Mouse (Mus musculus) adrenal gland, adult 18-20 months (tissue): ENCODE data around the gene Psmb3. TPM values are rescaled to one million over a fixed set of nuclear protein-coding genes. Genes with fewer than 3 reads are reported as not detected.
"Not testable (repeated sequence)": the region's sequence is repeated elsewhere in the genome, so short reads cannot be mapped to it uniquely, and the experiment has no call there.

Experiments
- DNase-seq, 2 experiments: peaks; one replicate each; pipeline ENCODE4 v3.0.0; 2021 to 2022; ENCODE audit warnings: low spot score in 2 of 2
- long read RNA-seq, 2 experiments: library from polyadenylated mRNA; stranded (forward); transcript quantifications; one replicate each; pipeline ENCODE4 v2.0.0; 2021
- total RNA-seq, 2 experiments: library from RNA; stranded (reverse); gene quantifications; 1 replicate in 1 of 2; 2 replicates in 1 of 2; pipeline ENCODE4 v1.2.3; 2021

Gene Psmb3
- 100 to 1,000 TPM; 221 to 238 TPM for total RNA-seq
- long read RNA-seq, experiment 1, transcript Psmb3-201 (6 exons, 766 nt), result major isoform, 43 of 50 reads
- long read RNA-seq, experiment 1, partial matches to known transcripts, result 4 of 50 reads
- long read RNA-seq, experiment 1, other reads (novel, unspliced or antisense), result 2 of 50 reads
- long read RNA-seq, experiment 2, transcript Psmb3-201 (6 exons, 766 nt), result major isoform, 217 of 234 reads
- long read RNA-seq, experiment 2, partial matches to known transcripts, result 11 of 234 reads
- long read RNA-seq, experiment 2, other reads (novel, unspliced or antisense), result 4 of 234 reads

DNA sequence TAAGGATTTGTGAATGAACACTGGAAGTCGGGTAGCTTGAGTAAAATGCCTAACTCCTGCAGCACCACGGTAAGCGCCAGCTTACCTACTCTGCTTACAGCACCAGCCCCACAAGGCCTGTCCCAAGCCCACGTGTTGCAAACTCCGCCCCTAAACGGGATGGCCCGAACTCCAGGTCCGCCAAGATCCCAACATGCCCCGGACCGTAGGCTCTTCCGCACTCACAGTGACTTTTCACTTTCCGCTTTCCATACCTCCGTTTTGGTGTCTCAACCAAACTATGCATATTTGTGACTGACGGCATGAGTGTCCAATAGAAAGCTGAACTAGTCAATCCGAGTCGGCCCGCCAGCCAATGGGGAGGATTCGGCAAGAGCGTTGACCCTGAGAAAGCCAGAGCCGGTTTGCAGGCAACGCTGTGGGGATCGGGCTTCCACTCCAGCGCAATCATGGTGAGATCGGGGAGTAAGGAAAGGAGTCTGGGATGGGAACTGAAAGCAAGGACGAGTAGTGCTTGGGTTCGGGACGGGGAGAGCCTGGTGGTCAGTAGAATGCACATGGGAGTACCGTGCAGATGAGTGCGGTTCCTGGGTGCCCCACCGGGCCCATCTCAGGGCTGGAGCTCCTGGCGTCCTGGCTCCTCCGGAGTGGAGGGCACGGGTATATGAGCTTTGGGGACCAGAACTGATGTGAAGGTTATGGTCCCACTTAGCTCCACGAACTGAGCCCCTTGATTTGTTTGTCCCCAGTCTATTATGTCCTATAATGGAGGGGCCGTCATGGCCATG lies at the start of gene Psmb3:
Gene Psmb3, plus strand, starts transcription at position 361 of the 788 bp plus-strand sequence.
- peak; percentile 92 to 93 for DNase-seq

DNA sequence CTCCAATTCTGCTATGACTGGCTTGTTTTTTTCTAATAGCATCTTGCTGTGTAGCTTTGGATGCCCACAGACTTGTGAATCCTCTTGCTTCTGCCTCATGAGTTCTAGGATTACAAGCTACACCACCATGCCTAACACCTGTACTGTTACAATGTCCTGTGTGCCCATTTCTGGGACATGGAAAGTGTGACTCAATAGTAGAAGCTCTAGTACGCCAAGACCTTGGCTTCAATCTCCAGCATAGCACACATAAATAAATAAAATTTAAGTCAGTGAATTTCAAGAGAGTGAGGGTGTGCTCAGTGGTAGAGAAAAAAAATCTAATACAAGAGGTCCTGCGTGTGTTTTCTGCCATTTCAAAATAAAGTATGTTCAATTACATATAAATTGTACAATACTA lies 49.0 kb upstream of the Psmb3 start:
- no peak for DNase-seq

DNA sequence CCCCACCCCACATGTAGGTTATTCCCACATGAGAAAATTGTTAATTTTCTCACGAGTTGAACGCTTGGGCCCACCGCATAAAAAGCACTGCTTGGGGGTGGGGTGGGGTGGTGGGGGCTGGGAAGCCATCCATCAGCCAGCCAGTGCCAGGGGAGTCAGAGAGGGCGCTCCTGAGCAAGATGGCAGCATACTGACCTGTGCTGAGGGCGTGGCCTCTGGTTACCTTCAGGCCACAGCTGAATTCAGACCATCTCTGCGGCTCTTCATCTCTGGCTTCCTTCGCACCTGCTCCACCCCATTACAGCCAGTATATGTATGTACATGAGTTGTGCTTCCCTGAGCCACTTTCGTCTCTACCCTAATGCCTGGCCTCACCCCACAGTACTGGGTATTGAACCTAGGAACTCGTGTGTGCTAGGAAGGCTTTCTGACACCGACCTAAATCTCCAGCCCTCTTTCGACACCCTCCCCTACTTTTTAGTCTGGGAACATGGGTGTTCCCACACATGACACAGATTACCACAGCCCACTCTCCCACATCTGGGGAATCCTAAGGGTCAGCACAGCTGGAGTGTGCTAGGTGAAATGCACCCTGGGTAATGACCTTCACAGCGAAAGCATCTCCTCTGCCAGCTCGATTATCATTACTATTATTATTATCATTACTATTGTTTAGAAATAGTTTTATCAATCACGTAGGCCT lies 46.8 kb upstream of the Psmb3 start:
- no peak for DNase-seq

DNA sequence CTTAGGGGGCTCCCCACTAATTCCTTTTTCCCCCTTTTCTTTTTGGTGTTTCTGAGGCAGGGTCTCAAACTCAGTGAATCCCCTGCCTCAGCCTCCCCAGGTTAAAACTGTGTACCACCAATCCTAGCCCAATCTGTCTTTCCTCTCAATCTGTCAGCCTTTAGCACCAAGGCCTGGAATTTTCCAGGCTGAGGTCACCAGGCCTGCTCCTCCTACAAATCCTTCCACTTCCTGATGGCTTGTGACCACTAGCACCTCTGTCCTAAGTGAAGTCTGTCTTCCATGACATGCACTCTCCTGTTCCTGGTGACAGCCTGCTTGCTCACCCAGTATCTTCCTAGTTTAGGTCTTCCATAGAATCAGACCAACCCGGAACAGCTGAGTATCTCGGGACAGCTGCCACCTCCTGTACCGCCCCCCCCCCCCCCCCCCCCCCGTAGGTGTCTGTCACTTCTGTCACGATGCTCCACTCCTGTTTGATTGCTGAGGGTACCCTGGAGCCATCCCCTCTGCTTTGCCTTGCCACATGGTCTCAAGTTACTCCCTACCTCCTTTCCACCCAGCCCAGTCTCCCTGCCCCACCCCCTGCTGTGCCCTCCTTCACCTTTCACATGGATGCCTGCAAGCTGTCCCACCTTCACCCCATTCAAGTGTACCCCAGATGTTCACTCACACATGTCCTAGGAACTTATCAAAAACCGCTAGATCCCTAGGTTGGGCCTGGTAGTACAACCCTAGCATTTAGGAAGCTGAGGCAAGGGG lies 45.8 kb upstream of the Psmb3 start:
- DNase-seq, result no peak

DNA sequence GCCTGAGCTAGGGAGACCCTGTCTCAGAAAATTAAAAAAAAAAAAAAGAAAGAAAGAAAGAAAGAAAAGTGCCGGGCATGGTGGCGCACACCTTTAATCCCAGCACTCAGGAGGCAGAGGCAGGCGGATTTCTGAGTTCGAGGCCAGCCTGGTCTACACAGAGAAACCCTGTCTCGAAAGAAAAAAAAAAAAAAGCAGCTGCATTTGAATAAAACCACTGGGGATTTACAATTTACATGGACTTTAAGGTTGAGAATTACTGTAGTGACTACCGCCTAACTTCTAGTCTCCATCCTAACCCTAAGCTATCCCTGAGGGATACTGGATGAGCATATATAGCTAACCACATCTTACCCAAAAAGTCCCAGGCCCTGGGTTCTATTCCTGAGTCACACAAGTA lies 45.2 kb upstream of the Psmb3 start:
- not testable (repeated sequence) for DNase-seq

DNA sequence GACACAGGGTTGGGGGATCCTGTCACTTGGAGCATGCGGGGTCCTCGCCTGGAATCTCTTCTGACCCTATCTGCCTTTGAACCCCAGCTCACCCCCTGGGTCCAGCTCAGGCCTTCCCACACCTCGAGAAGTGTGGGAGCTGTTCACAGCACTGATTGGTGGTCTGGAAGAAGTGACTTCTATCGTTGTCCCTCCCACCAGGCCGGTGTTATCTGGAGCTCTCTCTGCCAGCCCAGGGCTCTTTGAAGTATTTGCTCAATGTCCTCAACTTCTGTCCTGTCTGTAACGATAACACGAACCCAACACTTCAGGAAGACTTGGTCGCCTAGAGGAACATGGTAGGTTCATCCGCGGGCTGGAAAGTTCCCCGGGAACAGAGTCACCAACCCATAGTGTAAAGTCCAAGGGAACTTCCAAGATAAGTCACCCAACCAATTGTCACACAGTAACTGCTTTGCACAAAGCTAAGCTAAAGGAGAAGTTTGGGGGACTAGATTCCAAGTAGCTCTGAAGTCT lies 44.4 kb upstream of the Psmb3 start:
- no peak for DNase-seq

DNA sequence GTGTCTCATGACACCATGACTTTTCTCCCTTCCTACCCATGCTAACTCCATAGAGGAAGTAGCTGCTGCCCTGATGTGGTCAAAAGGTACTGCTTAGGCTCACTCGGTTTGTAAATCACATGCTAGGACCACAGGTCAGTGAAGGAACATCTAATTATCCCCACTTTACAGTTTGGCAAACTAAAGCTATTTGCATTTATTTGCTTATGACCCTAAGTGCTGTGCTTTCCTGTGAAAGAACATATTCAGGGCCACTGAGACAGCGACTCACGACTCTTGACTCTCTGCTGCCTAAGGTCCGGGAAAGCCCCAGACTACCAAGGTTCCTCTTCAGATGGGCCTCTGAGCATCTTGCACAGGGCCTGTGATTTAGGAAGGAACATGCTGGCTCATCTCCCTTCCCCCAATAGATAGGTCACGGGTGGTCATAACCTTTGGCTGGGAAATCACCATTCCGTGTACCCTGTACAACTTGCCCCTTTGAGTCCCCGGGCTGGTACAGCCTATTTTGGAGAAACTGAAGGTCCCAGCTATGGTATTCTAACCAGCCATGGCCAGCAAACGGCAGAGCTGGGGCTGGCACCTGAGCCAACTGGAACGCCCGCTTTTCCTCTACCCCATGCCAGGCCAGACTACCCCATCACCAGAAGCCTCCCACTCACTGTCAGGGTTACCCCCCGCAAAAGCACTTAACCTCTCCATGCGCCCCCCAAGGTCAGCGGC lies 43.8 kb upstream of the Psmb3 start:
- DNase-seq, result peak; percentile 26 to 40

DNA sequence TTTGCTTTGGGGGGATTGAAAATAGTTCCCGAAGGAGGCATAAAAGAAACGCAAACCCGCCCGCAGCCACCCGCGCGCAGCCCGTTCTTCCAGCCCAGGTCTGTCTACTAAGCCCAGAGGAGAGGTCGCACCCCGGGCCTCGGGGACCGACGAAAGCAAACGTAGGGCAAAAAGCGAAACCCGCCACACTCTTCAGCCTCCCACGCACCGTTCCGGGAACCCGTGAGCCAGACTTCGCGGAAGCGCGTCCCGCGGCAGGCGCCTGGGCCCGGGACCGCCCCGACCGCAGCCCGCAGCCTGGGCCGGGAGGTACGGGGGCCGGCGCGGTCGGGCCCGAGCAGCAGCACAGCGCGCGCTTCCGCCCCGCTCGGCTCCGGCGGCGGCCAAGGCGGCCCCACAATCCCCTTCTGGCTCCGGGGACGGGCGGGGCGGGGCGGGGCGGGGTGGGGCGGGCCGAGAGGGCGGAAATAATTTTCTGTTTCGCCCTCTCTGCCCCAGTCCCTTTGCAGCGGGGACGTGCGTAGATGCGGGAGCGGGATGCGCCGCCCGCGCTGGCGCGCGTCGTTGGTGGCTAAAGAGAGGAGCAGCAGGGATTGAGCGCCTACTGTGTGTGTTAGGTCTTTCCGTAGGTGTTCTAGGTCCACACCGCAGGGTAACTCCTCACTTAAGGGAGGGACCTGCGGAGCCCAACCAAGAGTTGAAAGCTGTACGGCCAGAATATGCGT lies 43.0 kb upstream of the Psmb3 start:
- DNase-seq, result peak; percentile 78 to 81

DNA sequence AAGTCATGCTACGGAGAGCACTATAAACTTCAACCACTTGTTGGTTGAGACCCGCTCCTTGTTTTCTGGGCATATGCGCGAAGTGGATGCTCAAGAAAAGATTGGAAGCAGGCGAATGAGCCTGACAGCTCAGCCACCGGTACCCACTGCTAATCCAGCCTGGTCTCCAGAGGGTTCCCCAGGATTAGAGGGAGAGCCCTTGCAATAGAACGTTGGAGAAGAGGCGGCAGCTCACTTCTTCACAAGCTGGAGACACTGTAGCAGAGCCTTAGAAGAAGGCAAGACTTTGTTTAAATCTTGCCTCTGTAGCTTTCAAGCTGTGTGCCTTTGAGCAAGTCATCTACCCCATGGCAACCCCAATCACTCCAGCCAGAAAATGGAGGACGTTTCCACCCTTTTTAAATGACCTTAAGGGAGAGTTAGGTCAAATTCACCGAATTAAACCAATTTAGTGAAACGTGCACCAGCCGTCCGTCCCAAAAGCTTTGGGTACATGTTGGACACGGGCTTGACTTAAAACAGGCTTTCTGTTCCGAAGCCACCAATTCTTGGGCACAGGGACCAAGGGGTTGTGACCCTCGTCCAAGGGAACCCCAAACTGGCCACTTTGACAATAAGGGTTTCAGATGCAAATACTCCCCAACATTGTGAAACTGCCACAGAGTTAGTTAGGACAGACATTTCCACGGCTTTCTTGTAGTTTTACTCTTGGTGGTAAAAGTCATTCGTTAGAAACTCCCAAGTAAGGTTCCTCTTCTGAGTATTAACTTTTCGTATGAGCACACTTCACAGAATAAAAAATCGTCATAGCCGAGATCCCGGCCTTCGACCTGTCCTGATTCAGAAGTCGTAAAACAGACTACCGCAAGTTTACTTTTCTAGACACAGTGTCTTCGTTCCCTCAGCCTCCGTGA lies 42.2 kb upstream of the Psmb3 start:
- DNase-seq, result no peak

DNA sequence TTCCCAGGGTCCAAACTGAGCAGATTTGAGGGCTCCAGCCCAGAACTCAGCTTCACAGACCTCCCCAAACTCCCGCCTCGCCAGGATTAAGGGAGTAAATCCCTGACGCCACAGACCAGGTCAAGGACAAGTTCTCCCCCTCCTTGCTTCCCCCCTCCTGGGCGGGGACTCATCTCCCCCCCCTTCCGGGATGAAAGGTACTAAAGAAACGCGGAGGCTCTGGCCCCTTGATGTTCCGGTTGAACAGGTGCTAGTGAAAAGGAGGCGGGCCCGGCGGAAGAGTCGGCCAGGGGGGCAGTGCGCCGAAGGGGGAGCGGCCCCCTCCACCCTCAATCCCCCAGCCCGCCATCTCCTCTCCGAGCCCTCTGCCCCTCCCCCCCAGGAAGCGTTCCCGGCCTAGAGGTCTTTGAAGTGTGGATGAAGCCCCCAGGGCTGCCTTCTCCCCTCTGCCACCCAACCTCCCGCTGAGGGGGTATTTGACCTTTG lies 41.5 kb upstream of the Psmb3 start:
- DNase-seq, result peak; percentile 69 to 74

DNA sequence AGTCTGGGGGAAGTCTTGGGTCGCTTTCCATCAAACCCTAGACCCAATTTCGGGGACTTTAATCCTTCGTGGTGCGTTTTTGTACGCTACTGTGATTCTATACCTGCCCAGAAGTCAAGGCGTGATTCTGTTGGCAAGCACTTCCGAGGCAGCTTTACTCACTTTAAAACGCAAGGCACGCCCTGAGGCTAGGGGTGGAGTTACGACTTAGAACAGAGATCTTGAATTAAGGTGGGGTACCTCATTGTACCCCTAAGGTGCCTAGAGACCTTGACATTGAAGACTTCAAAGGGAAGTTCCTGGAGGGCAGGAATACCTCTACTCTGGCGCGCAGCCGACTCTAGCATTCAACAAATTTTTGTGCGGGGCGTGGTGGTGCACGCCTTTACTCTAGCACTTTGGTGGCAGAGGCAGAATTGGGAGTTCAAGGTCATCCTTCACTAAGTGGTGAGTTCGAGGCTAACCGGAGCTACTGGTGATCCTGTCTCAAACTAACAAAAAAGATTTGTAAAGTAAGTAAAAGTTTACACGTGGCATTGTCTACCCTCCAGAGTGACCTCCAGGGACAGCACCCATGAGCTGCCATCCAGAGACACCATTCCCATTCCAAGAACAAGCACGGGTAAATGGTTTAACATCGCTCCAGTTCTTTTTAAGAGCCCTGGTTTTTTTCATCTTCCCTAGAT lies 40.8 kb upstream of the Psmb3 start:
- peak in 1 of 2 experiments; percentile 51 for DNase-seq

DNA sequence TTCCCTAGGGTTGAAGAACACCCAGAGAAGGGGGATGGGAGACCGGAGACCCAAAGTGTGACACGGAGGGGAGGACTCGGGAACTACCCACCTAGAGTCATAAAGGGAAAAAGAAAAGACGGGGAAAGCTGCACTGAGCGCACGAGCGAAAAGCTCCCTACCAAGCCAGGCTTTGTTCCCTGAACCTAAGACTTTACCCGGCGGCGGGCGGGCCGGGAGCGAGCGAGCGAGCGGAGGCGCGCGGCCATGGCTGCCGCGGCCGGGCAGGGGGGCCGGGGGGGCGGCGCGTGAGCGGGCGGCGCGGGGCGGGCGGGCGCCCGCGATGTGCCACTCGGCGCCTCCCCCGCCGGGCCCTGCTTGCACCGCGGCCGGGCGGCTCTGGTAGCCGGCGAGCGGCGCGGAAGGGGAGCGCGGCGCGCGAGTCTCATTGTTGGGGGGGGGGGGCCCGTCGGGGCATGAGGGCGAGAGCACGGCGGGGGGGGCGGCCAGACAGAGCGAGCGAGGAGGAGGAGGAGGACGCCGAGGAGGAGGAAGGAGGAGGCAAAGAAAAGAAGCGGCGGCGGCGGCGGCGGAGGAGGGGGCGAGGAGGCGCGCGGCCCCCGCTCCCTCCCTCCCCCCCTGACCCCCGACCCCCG lies 40.2 kb upstream of the Psmb3 start, which contains the start of gene Mllt6:
Gene Mllt6, plus strand, starts transcription at position 522 of the 635 bp plus-strand sequence.
- DNase-seq, result peak; percentile 64 to 76

DNA sequence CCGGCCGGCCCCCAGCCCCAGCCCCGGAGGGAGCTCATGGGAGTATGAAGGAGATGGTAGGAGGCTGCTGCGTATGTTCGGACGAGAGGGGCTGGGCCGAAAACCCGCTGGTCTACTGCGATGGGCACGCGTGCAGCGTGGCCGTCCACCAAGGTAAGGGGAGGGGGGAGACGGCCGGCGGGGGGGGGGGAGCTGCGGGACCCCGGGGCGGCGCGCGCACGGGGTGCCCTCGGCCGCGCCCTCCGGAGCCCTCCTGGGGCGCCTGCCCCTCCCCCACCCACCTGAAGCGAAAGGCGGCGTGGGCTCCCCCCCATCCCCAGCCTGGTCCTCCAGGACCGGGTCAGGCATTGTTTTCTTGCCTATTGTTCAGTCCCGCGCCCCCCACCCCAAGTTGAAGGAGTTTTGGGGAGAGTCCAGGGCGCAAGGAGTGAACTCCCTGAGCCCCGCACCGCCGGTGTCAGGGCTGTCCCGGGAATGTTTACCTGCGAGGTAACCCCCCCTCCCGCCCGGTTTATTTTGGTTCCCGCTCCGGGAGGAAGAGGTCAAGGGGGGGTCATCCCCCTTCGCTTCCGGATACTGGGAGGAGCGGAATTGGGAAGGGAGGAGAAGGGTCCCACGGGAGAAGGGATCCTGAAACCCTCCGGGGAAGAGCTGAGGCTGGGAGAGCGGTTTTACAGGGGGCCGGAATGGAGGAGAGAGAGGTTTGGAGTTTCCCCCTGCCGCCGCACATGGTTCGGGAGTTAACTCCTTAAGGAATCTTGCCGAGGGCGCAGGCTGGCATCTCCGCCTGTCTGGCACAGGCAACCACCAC lies 39.5 kb upstream of the Psmb3 start:
- no peak for DNase-seq

DNA sequence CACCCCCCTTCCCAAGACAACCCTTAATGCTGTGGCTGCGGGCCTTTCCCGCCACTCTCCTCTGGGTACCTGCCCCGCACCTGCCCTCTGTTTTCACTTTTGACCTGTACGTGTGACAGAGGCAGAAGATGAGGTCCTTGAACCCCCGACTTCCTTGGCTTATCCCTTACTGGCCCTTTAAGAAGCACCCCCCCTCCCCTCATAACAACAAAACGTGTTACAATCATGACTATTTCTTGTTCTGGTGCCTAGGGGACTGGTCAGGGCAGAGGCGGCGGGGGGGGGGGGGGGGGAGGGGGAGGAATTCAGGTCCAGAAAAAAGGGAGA lies 38.9 kb upstream of the Psmb3 start:
- DNase-seq, result no peak

DNA sequence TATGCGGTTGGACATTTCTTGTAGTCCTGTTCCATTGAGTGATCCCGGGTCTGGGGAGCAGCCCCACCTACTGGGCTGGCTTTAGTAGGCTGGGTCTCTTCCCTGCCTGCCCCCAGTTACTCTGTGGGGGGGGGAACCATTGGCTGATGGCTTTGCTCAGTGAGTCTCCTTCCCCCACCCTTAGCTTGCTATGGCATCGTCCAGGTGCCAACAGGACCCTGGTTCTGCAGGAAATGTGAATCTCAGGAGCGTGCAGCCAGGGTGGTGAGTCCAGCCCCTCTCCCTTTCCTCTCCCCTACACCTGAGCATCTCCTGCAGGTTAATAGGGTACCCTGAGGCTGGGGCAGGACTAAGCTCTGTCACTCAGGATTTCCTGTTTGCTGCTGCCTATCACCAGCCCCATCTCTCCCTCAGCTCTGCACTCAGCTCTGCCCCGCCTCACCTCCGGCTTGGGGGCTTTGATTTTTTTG lies 38.4 kb upstream of the Psmb3 start:
- no peak for DNase-seq

DNA sequence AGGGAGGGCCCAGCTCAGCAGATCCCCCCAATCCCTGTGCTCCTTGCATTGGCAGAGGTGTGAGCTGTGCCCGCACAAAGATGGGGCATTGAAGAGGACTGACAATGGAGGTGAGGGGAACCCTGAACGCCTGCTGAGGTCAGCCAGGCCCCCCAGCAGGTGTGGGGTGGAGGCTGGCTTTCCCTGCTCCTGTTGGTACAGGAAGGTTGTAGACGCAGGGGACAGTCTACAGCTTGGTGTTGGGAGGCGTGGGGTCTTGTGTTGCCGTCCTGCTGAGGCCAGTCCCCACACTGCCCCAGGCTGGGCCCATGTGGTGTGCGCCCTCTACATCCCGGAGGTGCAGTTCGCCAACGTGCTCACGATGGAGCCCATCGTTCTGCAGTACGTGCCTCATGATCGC lies 37.8 kb upstream of the Psmb3 start:
- DNase-seq, result no peak
